Mouse (Mus musculus) hindbrain, postnatal 0 days (tissue): ENCODE data around the gene Rab23. TPM values are rescaled to one million over a fixed set of nuclear protein-coding genes. Genes with fewer than 3 reads are reported as not detected.

Experiments
- ATAC-seq: fragments of 200-750 bp; cut with Nextera tagmentation; 2 replicates; pipeline ENCODE4 v1.8.0; 2017; ENCODE audit warnings: mild to moderate bottlenecking, moderate TSS enrichment, moderate library complexity
- DNase-seq: peaks from one replicate; pipeline ENCODE4 v3.0.0-alpha.2; 2015; ENCODE audit warnings: low spot score
- H3K27ac ChIP-seq: fragments of 300-500 bp; sonication (generic); 2 replicates; pipeline ENCODE4 v1.5.1; 2014; ENCODE audit warnings: mild to moderate bottlenecking
- H3K27me3 ChIP-seq: fragments of 300-500 bp; sonication (generic); 2 replicates; pipeline ENCODE4 v1.6.1; 2014; ENCODE audit warnings: low read length, mixed read lengths; ENCODE audit not compliant: insufficient read depth
- H3K36me3 ChIP-seq: fragments of 300-500 bp; sonication (generic); 2 replicates; pipeline ENCODE4 v1.6.1; 2014; ENCODE audit warnings: low read length, mixed read lengths; ENCODE audit not compliant: insufficient read depth
- H3K4me1 ChIP-seq: fragments of 300-500 bp; sonication (generic); 2 replicates; pipeline ENCODE4 v1.6.1; 2014; ENCODE audit warnings: antibody characterized with exemption, low read length, mixed read lengths; ENCODE audit not compliant: insufficient read depth
- H3K4me2 ChIP-seq: fragments of 300-500 bp; sonication (generic); 2 replicates; pipeline ENCODE4 v1.6.1; 2014; ENCODE audit warnings: low read depth, mild to moderate bottlenecking, low read length, moderate library complexity, mixed read lengths
- H3K4me3 ChIP-seq: fragments of 300-500 bp; sonication (generic); 2 replicates; pipeline ENCODE4 v1.5.1; 2014; ENCODE audit warnings: low read length
- H3K9ac ChIP-seq: fragments of 300-500 bp; sonication (generic); replicated peaks from 2 replicates; pipeline ENCODE4 v1.6.1; 2014; ENCODE audit warnings: mild to moderate bottlenecking, low read length, moderate library complexity, mixed read lengths
- H3K9me3 ChIP-seq: fragments of 300-500 bp; sonication (generic); 2 replicates; pipeline ENCODE4 v1.6.1; 2016; ENCODE audit warnings: low read length, mixed read lengths
- CTCF ChIP-seq: IDR thresholded peaks from 2 replicates; pipeline ENCODE4 v1.5.1; 2016; ENCODE audit warnings: antibody characterized with exemption, control low read depth, low read depth
- WGBS: fragments of 180-500 bp; shearing (Covaris S2); extraction: QIAGEN DNeasy Blood & Tissue Kit; methylation state at CpG from one replicate; pipeline ENCODE4 v1.1.7; 2014; 5-methylcytosine and 5-hydroxymethylcytosine counted together
- polyA plus RNA-seq: library from polyadenylated mRNA; unstranded; fragments of >200 nt; fragmentation: Nextera tagmentation; extraction: Ambion mirVana; gene quantifications from 2 replicates; pipeline ENCODE4 v1.2.1, GENCODE M21; 2015
- total RNA-seq: library from RNA; depleted of rRNA; stranded (reverse); fragments of >200 nt; gene quantifications from 2 replicates; pipeline ENCODE4 v1.2.3, GENCODE M21; 2014

The Rab23 gene
- total and polyA plus RNA-seq, 2 experiments from 2014 or later = 9.0 to 24.9 TPM

GRCm38 (mm10) chr1:33763826-33764225 is 44.1 kb downstream of the Rab23 start:
- TF ChIP-seq CTCF = no peak
- 76% methylated on average over 2 of the region's 2 CpGs for WGBS
- Histone ChIP-seq H3K27ac (no peak overlapping the region), H3K9ac (no peak overlapping the region), H3K27me3 (no peaks in the 10 kb centered on the region), H3K4me3 (no peak overlapping the region), H3K4me2 (no peak overlapping the region), H3K9me3 (no peaks in the 10 kb centered on the region), H3K4me1 (no peaks in the 10 kb centered on the region), H3K36me3 (0 out of 2 replicates have a peak, but pooled peaks cover 4% of the 10 kb centered on the region)
- DNase-seq = no peak
- ATAC-seq = no peak

GRCm38 (mm10) chr1:33765468-33766080 is 45.9 kb downstream of the Rab23 start:
- no peaks in the 10 kb centered on the region for H3K4me1 ChIP-seq

GRCm38 (mm10) chr1:33766520-33767508 is 47.1 kb downstream of the Rab23 start:
- DNase-seq = no peak
- Histone ChIP-seq H3K9me3 (no peaks in the 10 kb centered on the region), H3K36me3 (peaks cover 26% of the 10 kb centered on the region)

More at GRCm38 (mm10) chr1:33765468-33766080, 45.9 kb downstream of the Rab23 start:
- Histone ChIP-seq H3K4me2 (no peak overlapping the region), H3K27me3 (no peaks in the 10 kb centered on the region), H3K9me3 (no peaks in the 10 kb centered on the region), H3K27ac (no peak overlapping the region), H3K4me3 (no peak overlapping the region), H3K36me3 (peaks cover 14% of the 10 kb centered on the region; the same call in 1 of the 2 replicates), H3K9ac (no peak overlapping the region)
- no peak for ATAC-seq
- no peak for TF ChIP-seq CTCF
- WGBS = 81% methylated on average over 11 of the region's 11 CpGs
- DNase-seq = no peak

GRCm38 (mm10) chr1:33768091-33768787 is 48.6 kb downstream of the Rab23 start:
- TF ChIP-seq CTCF = no peak
- Histone ChIP-seq H3K4me2 (no peak overlapping the region), H3K9ac (no peak overlapping the region), H3K27ac (no peak overlapping the region), H3K4me3 (no peak overlapping the region), H3K4me1 (no peaks in the 10 kb centered on the region), H3K27me3 (no peaks in the 10 kb centered on the region), H3K36me3 (peaks cover 27% of the 10 kb centered on the region), H3K9me3 (no peaks in the 10 kb centered on the region)
- DNase-seq = no peak
- ATAC-seq = no peak
- WGBS = 87% methylated on average over 1 of the region's 1 CpGs

More at GRCm38 (mm10) chr1:33766520-33767508, 47.1 kb downstream of the Rab23 start:
- H3K9ac ChIP-seq = no peak overlapping the region
- no peak overlapping the region for H3K27ac ChIP-seq
- H3K4me3 ChIP-seq = no peak overlapping the region
- no peak overlapping the region for H3K4me2 ChIP-seq
- H3K27me3 ChIP-seq = no peaks in the 10 kb centered on the region
- no peaks in the 10 kb centered on the region for H3K4me1 ChIP-seq
- ATAC-seq = no peak
- no peak for TF ChIP-seq CTCF
- 77% methylated on average over 16 of the region's 16 CpGs for WGBS

- no peaks in the 10 kb centered on the region for H3K27me3 ChIP-seq
- no peak for TF ChIP-seq CTCF
- H3K36me3 ChIP-seq = peaks cover 27% of the 10 kb centered on the region
- no peaks in the 10 kb centered on the region for H3K9me3 ChIP-seq
- ATAC-seq (no peak), DNase-seq (no peak)
- no peak overlapping the region for H3K4me3 ChIP-seq
- H3K27ac ChIP-seq = no peak overlapping the region
- H3K9ac ChIP-seq = no peak overlapping the region
- no peaks in the 10 kb centered on the region for H3K4me1 ChIP-seq
- no peak overlapping the region for H3K4me2 ChIP-seq
Measured at GRCm38 (mm10) chr1:33768827-33769226, 49.1 kb downstream of the Rab23 start.

GRCm38 (mm10) chr1:33771621-33772020 is 51.9 kb downstream of the Rab23 start:
- no peak overlapping the region for H3K27ac ChIP-seq
- no peak overlapping the region for H3K4me2 ChIP-seq
- H3K36me3 ChIP-seq = peaks cover 37% of the 10 kb centered on the region
- 90% methylated on average over 10 of the region's 10 CpGs for WGBS
- no peaks in the 10 kb centered on the region for H3K27me3 ChIP-seq
- no peak overlapping the region for H3K9ac ChIP-seq
- TF ChIP-seq CTCF = no peak
- no peaks in the 10 kb centered on the region for H3K4me1 ChIP-seq
- no peaks in the 10 kb centered on the region for H3K9me3 ChIP-seq
- ATAC-seq (no peak), DNase-seq (no peak)
- H3K4me3 ChIP-seq = no peak overlapping the region
